Mouse (Mus musculus): ENCODE results near the gene Dlec1. TPM values are rescaled to one million over a fixed set of nuclear protein-coding genes. Genes with fewer than 3 reads are reported as not detected.

Gene Dlec1
- polyA plus RNA-seq, 1 experiment from 2014 or later, result 6.1 TPM

DNA sequence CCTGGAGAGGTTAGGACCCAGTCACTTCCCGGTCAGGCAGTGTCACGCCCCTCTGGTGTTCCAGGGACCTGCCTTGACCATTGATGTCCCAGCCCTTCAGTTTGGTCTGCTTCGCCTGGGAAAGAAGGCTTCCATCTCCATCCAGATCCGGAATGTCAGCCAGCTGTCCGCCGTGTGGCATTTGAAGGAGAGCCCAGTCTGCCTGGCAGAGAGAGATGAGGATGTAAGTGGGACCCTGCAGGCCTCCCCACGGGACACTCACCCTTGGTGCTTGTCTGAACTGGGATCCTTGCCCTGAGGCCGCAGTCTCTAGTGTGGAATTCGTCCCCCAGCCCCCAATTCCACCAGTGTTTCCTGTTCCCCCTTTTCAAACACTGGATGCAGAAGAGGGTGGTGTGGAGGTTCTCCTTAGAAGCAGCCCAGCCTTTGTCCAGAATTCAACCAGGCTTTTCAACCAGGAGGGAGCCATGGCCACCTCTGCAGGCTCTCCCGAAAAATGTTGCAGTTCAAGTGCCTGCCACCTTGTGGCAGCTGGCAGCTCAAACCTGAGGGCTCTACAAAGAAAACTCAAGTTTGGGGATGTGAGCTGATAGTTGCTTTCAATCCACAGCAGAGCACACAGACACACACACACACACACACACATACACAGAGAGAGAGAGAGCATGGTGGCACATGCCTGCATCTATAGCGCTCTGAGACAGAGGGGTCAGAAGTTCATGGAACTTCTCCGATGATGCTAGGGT lies 26.3 kb downstream of the Dlec1 start:
- Histone ChIP-seq H3K9me3 (ENCODE audit: low read length) (no peaks in the 10 kb centered on the region), H3K9ac (replicated peaks; ENCODE audit: low read length) (no peak overlapping the region), H3K4me1 (ENCODE audit: insufficient read depth, low read length) (peaks cover 2% of the 10 kb centered on the region; the same call in 1 of the 2 replicates), H3K27me3 (ENCODE audit: insufficient read depth, low read length) (no peaks in the 10 kb centered on the region), H3K27ac (ENCODE audit: low read length) (no peak overlapping the region), H3K4me3 (ENCODE audit: low read length) (no peak overlapping the region), H3K36me3 (ENCODE audit: insufficient read depth, low read length) (no peaks in the 10 kb centered on the region), H3K4me2 (replicated peaks; ENCODE audit: low read depth, low read length) (no peak overlapping the region)
- WGBS, result 80% methylated on average over 12 of the region's 12 CpGs
- ATAC-seq (ENCODE audit: low FRiP score, low TSS enrichment), result no peak

- no peaks in the 10 kb centered on the region for H3K36me3 ChIP-seq (ENCODE audit: insufficient read depth, low read length)
- no peaks in the 10 kb centered on the region for H3K9me3 ChIP-seq (ENCODE audit: low read length)
- H3K4me1 ChIP-seq (ENCODE audit: insufficient read depth, low read length), result peaks cover 2% of the 10 kb centered on the region; the same call in 1 of the 2 replicates
- H3K9ac ChIP-seq (replicated peaks; ENCODE audit: low read length), result no peak overlapping the region
- H3K27ac ChIP-seq (ENCODE audit: low read length), result no peak overlapping the region
- 46% methylated on average over 5 of the region's 5 CpGs for WGBS
- no peak overlapping the region for H3K4me3 ChIP-seq (ENCODE audit: low read length)
- no peak overlapping the region for H3K4me2 ChIP-seq (replicated peaks; ENCODE audit: low read depth, low read length)
- no peak for ATAC-seq (ENCODE audit: low FRiP score, low TSS enrichment)
- H3K27me3 ChIP-seq (ENCODE audit: insufficient read depth, low read length), result no peaks in the 10 kb centered on the region
Measured at GRCm38 (mm10) chr9:119130692-119131091, 28.4 kb downstream of the Dlec1 start.

GRCm38 (mm10) chr9:119138836-119139235 lies 36.6 kb downstream of the Dlec1 start:
- H3K27ac ChIP-seq (ENCODE audit: low read length), result no peak overlapping the region
- WGBS, result 70% methylated on average over 2 of the region's 2 CpGs
- no peaks in the 10 kb centered on the region for H3K4me1 ChIP-seq (ENCODE audit: insufficient read depth, low read length)
- H3K4me3 ChIP-seq (ENCODE audit: low read length), result no peak overlapping the region
- no peak overlapping the region for H3K4me2 ChIP-seq (replicated peaks; ENCODE audit: low read depth, low read length)
- H3K9ac ChIP-seq (replicated peaks; ENCODE audit: low read length), result no peak overlapping the region
- no peaks in the 10 kb centered on the region for H3K9me3 ChIP-seq (ENCODE audit: low read length)
- no peaks in the 10 kb centered on the region for H3K27me3 ChIP-seq (ENCODE audit: insufficient read depth, low read length)
- no peaks in the 10 kb centered on the region for H3K36me3 ChIP-seq (ENCODE audit: insufficient read depth, low read length)
- ATAC-seq (ENCODE audit: low FRiP score, low TSS enrichment), result no peak

GRCm38 (mm10) chr9:119142066-119142465 lies 39.8 kb downstream of the Dlec1 start:
- Histone ChIP-seq H3K9ac (replicated peaks; ENCODE audit: low read length) (no peak overlapping the region), H3K9me3 (ENCODE audit: low read length) (no peaks in the 10 kb centered on the region), H3K4me1 (ENCODE audit: insufficient read depth, low read length) (no peaks in the 10 kb centered on the region), H3K27ac (ENCODE audit: low read length) (no peak overlapping the region), H3K27me3 (ENCODE audit: insufficient read depth, low read length) (no peaks in the 10 kb centered on the region), H3K4me3 (ENCODE audit: low read length) (no peak overlapping the region), H3K36me3 (ENCODE audit: insufficient read depth, low read length) (no peaks in the 10 kb centered on the region), H3K4me2 (replicated peaks; ENCODE audit: low read depth, low read length) (no peak overlapping the region)
- ATAC-seq (ENCODE audit: low FRiP score, low TSS enrichment), result no peak
- 64% methylated on average over 5 of the region's 5 CpGs for WGBS

GRCm38 (mm10) chr9:119143372-119143771 lies 41.1 kb downstream of the Dlec1 start:
- WGBS, result 74% methylated on average over 9 of the region's 9 CpGs
- H3K27me3 ChIP-seq (ENCODE audit: insufficient read depth, low read length), result no peaks in the 10 kb centered on the region
- no peak for ATAC-seq (ENCODE audit: low FRiP score, low TSS enrichment)

DNA sequence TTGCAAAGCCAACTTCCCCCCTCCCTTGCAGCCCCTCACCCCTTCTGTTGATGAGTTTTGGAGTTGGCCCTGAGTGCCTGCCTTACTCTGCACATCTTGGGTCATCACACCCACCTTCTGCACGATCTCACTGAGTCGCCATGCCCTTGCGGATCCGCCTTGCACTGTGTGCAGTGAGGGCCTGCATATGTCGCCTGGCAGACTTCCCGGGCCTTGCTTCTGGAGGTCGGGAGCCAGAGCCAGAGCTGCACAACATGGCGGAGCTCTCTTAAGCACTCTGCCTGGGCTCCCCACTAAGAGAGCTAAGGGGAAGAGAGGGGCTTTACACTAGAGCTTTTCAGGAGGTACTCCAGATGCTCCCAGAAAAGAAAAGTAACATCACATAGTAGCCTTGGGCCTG lies 42.4 kb downstream of the Dlec1 start:
- WGBS, result 89% methylated on average over 8 of the region's 8 CpGs
- Histone ChIP-seq H3K9ac (replicated peaks; ENCODE audit: low read length) (no peak overlapping the region), H3K36me3 (ENCODE audit: insufficient read depth, low read length) (no peaks in the 10 kb centered on the region), H3K4me1 (ENCODE audit: insufficient read depth, low read length) (no peaks in the 10 kb centered on the region), H3K27me3 (ENCODE audit: insufficient read depth, low read length) (no peaks in the 10 kb centered on the region), H3K4me3 (ENCODE audit: low read length) (no peak overlapping the region), H3K27ac (ENCODE audit: low read length) (no peak overlapping the region), H3K9me3 (ENCODE audit: low read length) (no peaks in the 10 kb centered on the region), H3K4me2 (replicated peaks; ENCODE audit: low read depth, low read length) (no peak overlapping the region)
- ATAC-seq (ENCODE audit: low FRiP score, low TSS enrichment), result no peak

More at GRCm38 (mm10) chr9:119143372-119143771, 41.1 kb downstream of the Dlec1 start:
- Histone ChIP-seq H3K36me3 (ENCODE audit: insufficient read depth, low read length) (no peaks in the 10 kb centered on the region), H3K9me3 (ENCODE audit: low read length) (no peaks in the 10 kb centered on the region), H3K9ac (replicated peaks; ENCODE audit: low read length) (no peak overlapping the region), H3K4me2 (replicated peaks; ENCODE audit: low read depth, low read length) (no peak overlapping the region), H3K4me3 (ENCODE audit: low read length) (no peak overlapping the region), H3K27ac (ENCODE audit: low read length) (no peak overlapping the region), H3K4me1 (ENCODE audit: insufficient read depth, low read length) (no peaks in the 10 kb centered on the region)

- H3K27ac ChIP-seq (ENCODE audit: low read length), result no peak overlapping the region
Measured at GRCm38 (mm10) chr9:119145137-119145536, 42.9 kb downstream of the Dlec1 start.

GRCm38 (mm10) chr9:119145638-119146037 lies 43.4 kb downstream of the Dlec1 start:
- Histone ChIP-seq H3K27me3 (ENCODE audit: insufficient read depth, low read length) (no peaks in the 10 kb centered on the region), H3K4me2 (replicated peaks; ENCODE audit: low read depth, low read length) (no peak overlapping the region), H3K36me3 (ENCODE audit: insufficient read depth, low read length) (no peaks in the 10 kb centered on the region), H3K9ac (replicated peaks; ENCODE audit: low read length) (no peak overlapping the region), H3K9me3 (ENCODE audit: low read length) (no peaks in the 10 kb centered on the region), H3K4me1 (ENCODE audit: insufficient read depth, low read length) (no peaks in the 10 kb centered on the region), H3K4me3 (ENCODE audit: low read length) (no peak overlapping the region), H3K27ac (ENCODE audit: low read length) (no peak overlapping the region)
- no peak for ATAC-seq (ENCODE audit: low FRiP score, low TSS enrichment)
- WGBS, result 75% methylated on average over 6 of the region's 6 CpGs

More at GRCm38 (mm10) chr9:119145137-119145536, 42.9 kb downstream of the Dlec1 start:
- WGBS, result 68% methylated on average over 10 of the region's 10 CpGs
- no peaks in the 10 kb centered on the region for H3K9me3 ChIP-seq (ENCODE audit: low read length)
- no peaks in the 10 kb centered on the region for H3K27me3 ChIP-seq (ENCODE audit: insufficient read depth, low read length)
- H3K9ac ChIP-seq (replicated peaks; ENCODE audit: low read length), result no peak overlapping the region
- H3K4me2 ChIP-seq (replicated peaks; ENCODE audit: low read depth, low read length), result no peak overlapping the region
- H3K36me3 ChIP-seq (ENCODE audit: insufficient read depth, low read length), result no peaks in the 10 kb centered on the region
- H3K4me3 ChIP-seq (ENCODE audit: low read length), result no peak overlapping the region
- no peak for ATAC-seq (ENCODE audit: low FRiP score, low TSS enrichment)
- H3K4me1 ChIP-seq (ENCODE audit: insufficient read depth, low read length), result no peaks in the 10 kb centered on the region

- Histone ChIP-seq H3K27me3 (ENCODE audit: insufficient read depth, low read length) (no peaks in the 10 kb centered on the region), H3K4me2 (replicated peaks; ENCODE audit: low read depth, low read length) (no peak overlapping the region), H3K4me3 (ENCODE audit: low read length) (no peak overlapping the region), H3K27ac (ENCODE audit: low read length) (no peak overlapping the region), H3K9ac (replicated peaks; ENCODE audit: low read length) (no peak overlapping the region), H3K36me3 (ENCODE audit: insufficient read depth, low read length) (no peaks in the 10 kb centered on the region), H3K4me1 (ENCODE audit: insufficient read depth, low read length) (no peaks in the 10 kb centered on the region), H3K9me3 (ENCODE audit: low read length) (no peaks in the 10 kb centered on the region)
- ATAC-seq (ENCODE audit: low FRiP score, low TSS enrichment), result no peak
- WGBS, result 73% methylated on average over 13 of the region's 13 CpGs
Measured at GRCm38 (mm10) chr9:119146098-119146770, 44.0 kb downstream of the Dlec1 start.

GRCm38 (mm10) chr9:119149601-119150000 lies 47.3 kb downstream of the Dlec1 start:
- Histone ChIP-seq H3K27ac (ENCODE audit: low read length) (no peak overlapping the region), H3K36me3 (ENCODE audit: insufficient read depth, low read length) (no peaks in the 10 kb centered on the region), H3K9me3 (ENCODE audit: low read length) (no peaks in the 10 kb centered on the region), H3K9ac (replicated peaks; ENCODE audit: low read length) (no peak overlapping the region), H3K4me2 (replicated peaks; ENCODE audit: low read depth, low read length) (no peak overlapping the region), H3K27me3 (ENCODE audit: insufficient read depth, low read length) (no peaks in the 10 kb centered on the region), H3K4me3 (ENCODE audit: low read length) (no peak overlapping the region), H3K4me1 (ENCODE audit: insufficient read depth, low read length) (no peaks in the 10 kb centered on the region)
- 20% methylated on average over 5 of the region's 5 CpGs for WGBS
- no peak; the same call in 1 of the 2 replicates for ATAC-seq (ENCODE audit: low FRiP score, low TSS enrichment)
